Mouse (Mus musculus): ENCODE data around the gene Lrrc46. TPM values are rescaled to one million over a fixed set of nuclear protein-coding genes. Genes with fewer than 3 reads are reported as not detected.
A peak's percentile ranks its signal among the peaks of the same experiment; 100 is the strongest.

Lrrc46 gene
- polyA plus RNA-seq, 1 experiment = not detected

GRCm38 (mm10) chr11:97017696-97018582 lies 23.3 kb downstream of the Lrrc46 start:
- no peak for TF ChIP-seq POLR2A (IDR thresholded peaks at IDR 0.05; ENCODE audit: low read depth, low read length)
- TF ChIP-seq CTCF (IDR thresholded peaks at IDR 0.05; ENCODE audit: extremely low read depth, insufficient read depth, insufficient read length, insufficient replicate concordance) = no peak
- H3K27me3 ChIP-seq (ENCODE audit: control insufficient read depth, insufficient read depth, low read length) = peaks cover 30% of the 10 kb centered on the region
- DNase-seq (ENCODE audit: low read depth in 1 of 2, low spot score in 2 of 2) = no peak
- no peak overlapping the region for H3K27ac ChIP-seq (ENCODE audit: insufficient read depth, low read length)
- peaks cover 17% of the 10 kb centered on the region for H3K4me1 ChIP-seq (ENCODE audit: control insufficient read depth, insufficient read depth, insufficient read length)
- H3K4me3 ChIP-seq (ENCODE audit: extremely low read depth, insufficient read depth, insufficient read length) = no peak overlapping the region
- no peaks in the 10 kb centered on the region for H3K36me3 ChIP-seq (ENCODE audit: control insufficient read depth, insufficient read depth, low read length)
- 3% methylated on average over 36 of the region's 36 CpGs for WGBS

GRCm38 (mm10) chr11:97013121-97013670 lies 28.0 kb downstream of the Lrrc46 start, which contains the start of gene Sp6:
Gene Sp6 (plus strand): TSS chr11:97013394.
- no peak within 1 kb of the TSS for H3K4me3 ChIP-seq (ENCODE audit: extremely low read depth, insufficient read depth, insufficient read length)
- WGBS = 67% methylated on average over 8 of the region's 8 CpGs
- H3K27ac ChIP-seq (ENCODE audit: insufficient read depth, low read length) = no peak within 1 kb of the TSS
- H3K4me1 ChIP-seq (ENCODE audit: control insufficient read depth, insufficient read depth, insufficient read length) = peaks cover under 1% of the 10 kb centered on the region; the same call in 1 of the 2 replicates
- H3K27me3 ChIP-seq (ENCODE audit: control insufficient read depth, insufficient read depth, low read length) = peaks cover 10% of the 10 kb centered on the region
- no peak for DNase-seq (ENCODE audit: low read depth in 1 of 2, low spot score in 2 of 2)
- TF ChIP-seq CTCF (IDR thresholded peaks at IDR 0.05; ENCODE audit: extremely low read depth, insufficient read depth, insufficient read length, insufficient replicate concordance) (no peak), POLR2A (IDR thresholded peaks at IDR 0.05; ENCODE audit: low read depth, low read length) (no peak)
- H3K36me3 ChIP-seq (ENCODE audit: control insufficient read depth, insufficient read depth, low read length) = no peaks in the 10 kb centered on the region

- H3K4me1 ChIP-seq (ENCODE audit: control insufficient read depth, insufficient read depth, insufficient read length) = no peaks in the 10 kb centered on the region
- no peak overlapping the region for H3K27ac ChIP-seq (ENCODE audit: insufficient read depth, low read length)
- H3K4me3 ChIP-seq (ENCODE audit: extremely low read depth, insufficient read depth, insufficient read length) = no peak overlapping the region
- TF ChIP-seq CTCF (IDR thresholded peaks at IDR 0.05; ENCODE audit: extremely low read depth, insufficient read depth, insufficient read length, insufficient replicate concordance) = no peak
- no peak for TF ChIP-seq POLR2A (IDR thresholded peaks at IDR 0.05; ENCODE audit: low read depth, low read length)
- H3K27me3 ChIP-seq (ENCODE audit: control insufficient read depth, insufficient read depth, low read length) = peaks cover 1% of the 10 kb centered on the region; the same call in 1 of the 2 replicates
- 72% methylated on average over 8 of the region's 8 CpGs for WGBS
- H3K36me3 ChIP-seq (ENCODE audit: control insufficient read depth, insufficient read depth, low read length) = no peaks in the 10 kb centered on the region
- no peak for DNase-seq (ENCODE audit: low read depth in 1 of 2, low spot score in 2 of 2)
These were observed 31.9 kb downstream of the Lrrc46 start for GRCm38 (mm10) chr11:97009198-97009790.

GRCm38 (mm10) chr11:97007093-97007794 lies 34.0 kb downstream of the Lrrc46 start:
- TF ChIP-seq POLR2A (IDR thresholded peaks at IDR 0.05; ENCODE audit: low read depth, low read length) = no peak
- TF ChIP-seq CTCF (IDR thresholded peaks at IDR 0.05; ENCODE audit: extremely low read depth, insufficient read depth, insufficient read length, insufficient replicate concordance) = no peak
- WGBS = 70% methylated on average over 9 of the region's 9 CpGs
- no peak for DNase-seq (ENCODE audit: low read depth in 1 of 2, low spot score in 2 of 2)
- no peaks in the 10 kb centered on the region for H3K36me3 ChIP-seq (ENCODE audit: control insufficient read depth, insufficient read depth, low read length)
- peaks cover 1% of the 10 kb centered on the region; the same call in 1 of the 2 replicates for H3K27me3 ChIP-seq (ENCODE audit: control insufficient read depth, insufficient read depth, low read length)
- H3K4me1 ChIP-seq (ENCODE audit: control insufficient read depth, insufficient read depth, insufficient read length) = no peaks in the 10 kb centered on the region
- H3K27ac ChIP-seq (ENCODE audit: insufficient read depth, low read length) = no peak overlapping the region; the same call in 1 of the 2 replicates
- no peak overlapping the region for H3K4me3 ChIP-seq (ENCODE audit: extremely low read depth, insufficient read depth, insufficient read length)

GRCm38 (mm10) chr11:97003170-97003569 lies 38.0 kb downstream of the Lrrc46 start:
- Histone ChIP-seq H3K4me3 (ENCODE audit: extremely low read depth, insufficient read depth, insufficient read length) (no peak overlapping the region), H3K36me3 (ENCODE audit: control insufficient read depth, insufficient read depth, low read length) (no peaks in the 10 kb centered on the region), H3K4me1 (ENCODE audit: control insufficient read depth, insufficient read depth, insufficient read length) (no peaks in the 10 kb centered on the region), H3K27ac (ENCODE audit: insufficient read depth, low read length) (no peak overlapping the region), H3K27me3 (ENCODE audit: control insufficient read depth, insufficient read depth, low read length) (no peaks in the 10 kb centered on the region)
- no peak for DNase-seq (ENCODE audit: low read depth in 1 of 2, low spot score in 2 of 2)
- no peak for TF ChIP-seq CTCF (IDR thresholded peaks at IDR 0.05; ENCODE audit: extremely low read depth, insufficient read depth, insufficient read length, insufficient replicate concordance)
- 58% methylated on average over 5 of the region's 5 CpGs for WGBS

- WGBS = 46% methylated on average over 30 of the region's 30 CpGs
- Histone ChIP-seq H3K4me1 (ENCODE audit: control insufficient read depth, insufficient read depth, insufficient read length) (peaks cover 23% of the 10 kb centered on the region), H3K36me3 (ENCODE audit: control insufficient read depth, insufficient read depth, low read length) (no peaks in the 10 kb centered on the region), H3K27ac (ENCODE audit: insufficient read depth, low read length) (no peak overlapping the region), H3K4me3 (ENCODE audit: extremely low read depth, insufficient read depth, insufficient read length) (no peak overlapping the region), H3K27me3 (ENCODE audit: control insufficient read depth, insufficient read depth, low read length) (no peaks in the 10 kb centered on the region)
- peak in 1 of 2 experiments; percentile 12 for DNase-seq (ENCODE audit: low read depth in 1 of 2, low spot score in 2 of 2)
- TF ChIP-seq POLR2A (IDR thresholded peaks at IDR 0.05; ENCODE audit: low read depth, low read length) (no peak), CTCF (IDR thresholded peaks at IDR 0.05; ENCODE audit: extremely low read depth, insufficient read depth, insufficient read length, insufficient replicate concordance) (no peak)
These were observed 43.7 kb downstream of the Lrrc46 start for GRCm38 (mm10) chr11:96997380-96997956.

Measured in spleen, adult 2 months (tissue).